Mouse (Mus musculus): ENCODE results near the gene Ank3.
A peak's percentile ranks its signal among the peaks of the same experiment; 100 is the strongest.

Ank3 gene

GRCm38 (mm10) chr10:69945870-69946269 is 547.3 kb downstream of the Ank3 start:
- DNase-seq, result no peak

- DNase-seq, result no peak
These were observed 547.7 kb downstream of the Ank3 start for GRCm38 (mm10) chr10:69946271-69946670.

- DNase-seq, result no peak
These were observed 548.5 kb downstream of the Ank3 start for GRCm38 (mm10) chr10:69947093-69947492.

- DNase-seq, result no peak
These were observed 551.8 kb downstream of the Ank3 start for GRCm38 (mm10) chr10:69950236-69950918.

GRCm38 (mm10) chr10:69950919-69951236 is 552.3 kb downstream of the Ank3 start:
- DNase-seq, result no peak

GRCm38 (mm10) chr10:69951426-69951825 is 552.9 kb downstream of the Ank3 start:
- DNase-seq, result no peak

GRCm38 (mm10) chr10:69952316-69952715 is 553.7 kb downstream of the Ank3 start:
- DNase-seq, result peak; percentile 33

- DNase-seq, result no peak
These were observed 556.2 kb downstream of the Ank3 start for GRCm38 (mm10) chr10:69954657-69955267.

GRCm38 (mm10) chr10:69962226-69962625 is 563.7 kb downstream of the Ank3 start:
- no peak for DNase-seq

- no peak for DNase-seq
These were observed 564.4 kb downstream of the Ank3 start for GRCm38 (mm10) chr10:69962976-69963375.

GRCm38 (mm10) chr10:69964611-69965010 is 566.0 kb downstream of the Ank3 start:
- peak; percentile 53 for DNase-seq

- DNase-seq, result no peak
These were observed 566.5 kb downstream of the Ank3 start for GRCm38 (mm10) chr10:69965085-69965484.

GRCm38 (mm10) chr10:69967994-69968393 is 569.4 kb downstream of the Ank3 start:
- no peak for DNase-seq

GRCm38 (mm10) chr10:69979636-69980035 is 581.1 kb downstream of the Ank3 start:
- no peak for DNase-seq

- no peak for DNase-seq
These were observed 583.0 kb downstream of the Ank3 start for GRCm38 (mm10) chr10:69981386-69982097.

GRCm38 (mm10) chr10:69982701-69983100 is 584.1 kb downstream of the Ank3 start:
- no peak for DNase-seq

GRCm38 (mm10) chr10:69987496-69987895 is 588.9 kb downstream of the Ank3 start:
- no peak for DNase-seq

GRCm38 (mm10) chr10:69997082-69997481 is 598.5 kb downstream of the Ank3 start:
- no peak for DNase-seq

- no peak for DNase-seq
These were observed 605.5 kb downstream of the Ank3 start for GRCm38 (mm10) chr10:70004058-70004457.

GRCm38 (mm10) chr10:70004831-70005230 is 606.3 kb downstream of the Ank3 start:
- no peak for DNase-seq

GRCm38 (mm10) chr10:70006380-70006779 is 607.8 kb downstream of the Ank3 start:
- DNase-seq, result no peak

GRCm38 (mm10) chr10:70011738-70012137 is 613.2 kb downstream of the Ank3 start:
- DNase-seq, result no peak

- no peak for DNase-seq
These were observed 615.4 kb downstream of the Ank3 start for GRCm38 (mm10) chr10:70013931-70014330.

GRCm38 (mm10) chr10:70015201-70015600 is 616.6 kb downstream of the Ank3 start:
- DNase-seq, result no peak
